Comparison of ENCODE assay signal across 8 mouse cellular contexts in the genomic region with DNA sequence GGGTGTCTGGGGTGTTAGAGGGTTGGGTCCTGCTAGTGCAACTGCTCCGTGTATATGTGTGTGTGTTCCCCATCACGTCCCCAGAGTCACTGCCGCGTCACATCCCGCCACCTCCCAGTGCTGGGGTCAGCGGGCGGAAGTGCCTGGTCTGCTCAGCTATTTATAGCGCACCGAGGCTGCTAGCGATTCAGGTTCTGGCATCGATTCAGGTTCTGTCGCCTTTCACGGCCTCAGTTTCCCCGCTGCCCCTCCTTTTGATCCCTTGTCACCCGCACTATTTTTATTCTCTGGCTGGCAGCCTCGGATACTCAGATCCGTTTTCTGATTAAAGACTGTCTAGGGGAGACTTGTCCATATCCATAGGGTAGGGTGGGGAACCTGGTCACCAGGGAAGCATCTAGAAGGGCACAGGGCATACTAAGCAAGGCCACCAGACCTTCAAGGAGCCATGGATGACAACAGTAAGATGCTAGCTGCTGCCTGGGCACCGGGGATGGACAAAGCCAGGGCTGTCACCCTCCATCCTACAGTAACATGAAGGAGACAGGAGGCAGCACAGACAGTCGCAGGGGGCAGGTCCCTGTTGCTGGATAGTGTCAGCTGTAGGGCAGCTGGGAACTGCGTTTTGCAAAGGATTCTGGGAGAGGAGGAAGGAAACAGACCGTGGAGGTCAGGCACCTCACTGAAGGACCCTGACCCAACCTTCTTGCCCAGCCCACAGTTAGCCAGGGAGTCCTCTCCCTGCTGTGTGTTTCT. TPM values are rescaled to one million over a fixed set of nuclear protein-coding genes. Genes with fewer than 3 reads are reported as not detected.
DNase-seq lines count a peak whose midpoint lies in the region; ATAC-seq lines count a peak whose summit lies in the region.

No protein-coding gene starts in this region.

- no peaks in the 10 kb centered on the region for H3K36me3 ChIP-seq in lung, embryonic 16.5 days (ENCODE audit: control insufficient read depth, insufficient read depth, low read length)
- H3K36me3 ChIP-seq in heart, embryonic 10.5 days = no peaks in the 10 kb centered on the region
- H3K36me3 ChIP-seq in midbrain, embryonic 16.5 days (ENCODE audit: control insufficient read depth, insufficient read depth, low read length) = peaks cover 7% of the 10 kb centered on the region; the same call in 1 of the 2 replicates

- peak overlapping the region; percentile 6 for H3K4me2 ChIP-seq in lung, embryonic 16.5 days (ENCODE audit: low read depth, low read length)
- peak overlapping the region; percentile 44 for H3K4me2 ChIP-seq in midbrain, embryonic 16.5 days (ENCODE audit: low read length)

- no peaks in the 10 kb centered on the region for H3K9me3 ChIP-seq in lung, embryonic 16.5 days (ENCODE audit: control insufficient read depth, low read length)
- H3K9me3 ChIP-seq in heart, embryonic 10.5 days = no peaks in the 10 kb centered on the region
- H3K9me3 ChIP-seq in midbrain, embryonic 16.5 days (replicated peaks; ENCODE audit: control insufficient read depth, low read length, poor library complexity, severe bottlenecking) = no peaks in the 10 kb centered on the region

- no peak for DNase-seq in lung, postnatal 36 days
- DNase-seq in heart, embryonic 10.5 days (ENCODE audit: low spot score) = peak; percentile 90
- peak; percentile 39 to 57 for DNase-seq in kidney, postnatal 36 days
- no peak for DNase-seq in urinary bladder, postnatal 36 days (ENCODE audit: low spot score in 2 of 2)
- no peak for DNase-seq in testis, postnatal 14 days (ENCODE audit: low spot score)

- H3K27me3 ChIP-seq in lung, embryonic 16.5 days (ENCODE audit: control insufficient read depth, insufficient read depth, low read depth, low read length) = peaks cover 20% of the 10 kb centered on the region
- peaks cover 38% of the 10 kb centered on the region for H3K27me3 ChIP-seq in heart, embryonic 10.5 days (ENCODE audit: insufficient read depth, poor library complexity, severe bottlenecking)
- no peaks in the 10 kb centered on the region for H3K27me3 ChIP-seq in midbrain, embryonic 16.5 days (ENCODE audit: control insufficient read depth, insufficient read depth, low read depth, low read length)

- H3K4me3 ChIP-seq in lung, embryonic 16.5 days (ENCODE audit: low read length) = no peak overlapping the region
- H3K4me3 ChIP-seq in heart, embryonic 10.5 days = peak overlapping the region; percentile 48
- no peak overlapping the region for H3K4me3 ChIP-seq in midbrain, embryonic 16.5 days (ENCODE audit: low read depth, low read length)

- peak; percentile 13; the same call in 1 of the 2 replicates for ATAC-seq in lung, embryonic 16.5 days (ENCODE audit: low read depth)
- peak; percentile 76 for ATAC-seq in activated CD4-positive, CD25-positive, alpha-beta regulatory T cell, adult 4 months
- no peak for ATAC-seq in midbrain, embryonic 16.5 days

- 1% methylated on average over 21 of the region's 21 CpGs for WGBS in lung, embryonic 16.5 days
- WGBS in heart, embryonic 10.5 days = 2% methylated on average over 21 of the region's 21 CpGs
- 5% methylated on average over 21 of the region's 21 CpGs for WGBS in midbrain, embryonic 16.5 days

- no peak overlapping the region for H3K9ac ChIP-seq in lung, embryonic 16.5 days (ENCODE audit: low read length)
- peak overlapping the region; percentile 49 for H3K9ac ChIP-seq in midbrain, embryonic 16.5 days (ENCODE audit: low read depth, low read length)

- peaks cover 25% of the 10 kb centered on the region for H3K4me1 ChIP-seq in lung, embryonic 16.5 days (replicated peaks; ENCODE audit: control insufficient read depth, insufficient read depth, low read length)
- peaks cover 69% of the 10 kb centered on the region for H3K4me1 ChIP-seq in heart, embryonic 10.5 days
- peaks cover 43% of the 10 kb centered on the region for H3K4me1 ChIP-seq in midbrain, embryonic 16.5 days (ENCODE audit: control insufficient read depth, insufficient read depth, low read length)

- H3K27ac ChIP-seq in lung, embryonic 16.5 days (ENCODE audit: low read length) = no peak overlapping the region
- peak overlapping the region; percentile 89 for H3K27ac ChIP-seq in heart, embryonic 10.5 days
- H3K27ac ChIP-seq in midbrain, embryonic 16.5 days (ENCODE audit: low read length) = no peak overlapping the region

RNA-seq across cellular contexts. Expression of a gene that starts 3.2 kb away (rescaled TPM):
- 0.67 and 0.68 TPM in 2 replicates for polyA plus RNA-seq in lung, embryonic 16.5 days (2015; fragmentation: Nextera tagmentation; extraction: Ambion mirVana)
- polyA plus RNA-seq in activated CD4-positive, CD25-positive, alpha-beta regulatory T cell, adult 4 months (2017; shearing (Covaris generic)) = under 1 TPM; 0.37 to 0.93 TPM
- polyA plus RNA-seq in heart, embryonic 10.5 days (2016; fragmentation: Nextera tagmentation; extraction: Ambion mirVana) = 0.31 and 0.48 TPM in 2 replicates
- 23.5 and 29.0 TPM in 2 replicates for polyA plus RNA-seq in midbrain, embryonic 16.5 days (2015; fragmentation: Nextera tagmentation; extraction: Ambion mirVana)

RNA-seq across cellular contexts. Expression of a gene that starts 7.7 kb away (rescaled TPM):
- polyA plus RNA-seq in lung, embryonic 16.5 days (2015; fragmentation: Nextera tagmentation; extraction: Ambion mirVana) = 8.9 and 9.1 TPM in 2 replicates
- polyA plus RNA-seq in activated CD4-positive, CD25-positive, alpha-beta regulatory T cell, adult 4 months (2017; shearing (Covaris generic)) = 10 to 100 TPM; 18.6 to 41.7 TPM
- polyA plus RNA-seq in heart, embryonic 10.5 days (2016; fragmentation: Nextera tagmentation; extraction: Ambion mirVana) = 6.7 and 9.7 TPM in 2 replicates
- polyA plus RNA-seq in midbrain, embryonic 16.5 days (2015; fragmentation: Nextera tagmentation; extraction: Ambion mirVana) = 4.7 and 5.4 TPM in 2 replicates

RNA-seq across cellular contexts. Expression of a gene that starts 20.6 kb away (rescaled TPM):
- polyA plus RNA-seq in lung, embryonic 16.5 days (2015; fragmentation: Nextera tagmentation; extraction: Ambion mirVana) = 1.4 and 1.5 TPM in 2 replicates
- 10 to 100 TPM; 16.4 to 23.9 TPM for polyA plus RNA-seq in activated CD4-positive, CD25-positive, alpha-beta regulatory T cell, adult 4 months (2017; shearing (Covaris generic))
- 0.99 and 1.5 TPM in 2 replicates for polyA plus RNA-seq in heart, embryonic 10.5 days (2016; fragmentation: Nextera tagmentation; extraction: Ambion mirVana)
- polyA plus RNA-seq in midbrain, embryonic 16.5 days (2015; fragmentation: Nextera tagmentation; extraction: Ambion mirVana) = 1.4 TPM in 1 of 2 replicates, not detected in the other

RNA-seq across cellular contexts. Expression of a gene that starts 33.2 kb away (rescaled TPM):
- 4.4 and 4.6 TPM in 2 replicates for polyA plus RNA-seq in lung, embryonic 16.5 days (2015; fragmentation: Nextera tagmentation; extraction: Ambion mirVana)
- 1 to 10 TPM; 3.3 to 3.8 TPM for polyA plus RNA-seq in activated CD4-positive, CD25-positive, alpha-beta regulatory T cell, adult 4 months (2017; shearing (Covaris generic))
- 1.6 and 2.9 TPM in 2 replicates for polyA plus RNA-seq in heart, embryonic 10.5 days (2016; fragmentation: Nextera tagmentation; extraction: Ambion mirVana)
- 0.20 and 0.50 TPM in 2 replicates for polyA plus RNA-seq in midbrain, embryonic 16.5 days (2015; fragmentation: Nextera tagmentation; extraction: Ambion mirVana)

RNA-seq across cellular contexts. Expression of a gene that starts 57.1 kb away (rescaled TPM):
- polyA plus RNA-seq in lung, embryonic 16.5 days (2015; fragmentation: Nextera tagmentation; extraction: Ambion mirVana) = 6.5 and 8.0 TPM in 2 replicates
- 10 to 100 TPM; 55.0 to 72.9 TPM for polyA plus RNA-seq in activated CD4-positive, CD25-positive, alpha-beta regulatory T cell, adult 4 months (2017; shearing (Covaris generic))
- polyA plus RNA-seq in heart, embryonic 10.5 days (2016; fragmentation: Nextera tagmentation; extraction: Ambion mirVana) = 2.0 and 3.1 TPM in 2 replicates
- polyA plus RNA-seq in midbrain, embryonic 16.5 days (2015; fragmentation: Nextera tagmentation; extraction: Ambion mirVana) = 88.4 and 107 TPM in 2 replicates

Comparison
In these comparisons a context has a peak if more than half of its experiments do, and no peak if none do; other contexts are left out.
1. DNase-seq: peak in heart, embryonic 10.5 days (single experiment) and kidney, postnatal 36 days (2 of 2); none in lung, postnatal 36 days (single experiment), urinary bladder, postnatal 36 days (0 of 2) and testis, postnatal 14 days (single experiment).
2. RNA of a gene that starts 3.2 kb away (polyA plus RNA-seq): 23.5 to 29.0 TPM in midbrain, embryonic 16.5 days; 0.37 to 0.93 TPM in activated CD4-positive, CD25-positive, alpha-beta regulatory T cell, adult 4 months, 0.67 to 0.68 TPM in lung, embryonic 16.5 days and 0.31 to 0.48 TPM in heart, embryonic 10.5 days; every median in the first group is over 10 times any median in the second.